Mouse (Mus musculus): ENCODE data around the gene Laptm5. TPM values are rescaled to one million over a fixed set of nuclear protein-coding genes. Genes with fewer than 3 reads are reported as not detected.

The Laptm5 gene
- total and polyA plus RNA-seq, 2 experiments from 2014 or later, result 14.7 to 15.9 TPM

DNA sequence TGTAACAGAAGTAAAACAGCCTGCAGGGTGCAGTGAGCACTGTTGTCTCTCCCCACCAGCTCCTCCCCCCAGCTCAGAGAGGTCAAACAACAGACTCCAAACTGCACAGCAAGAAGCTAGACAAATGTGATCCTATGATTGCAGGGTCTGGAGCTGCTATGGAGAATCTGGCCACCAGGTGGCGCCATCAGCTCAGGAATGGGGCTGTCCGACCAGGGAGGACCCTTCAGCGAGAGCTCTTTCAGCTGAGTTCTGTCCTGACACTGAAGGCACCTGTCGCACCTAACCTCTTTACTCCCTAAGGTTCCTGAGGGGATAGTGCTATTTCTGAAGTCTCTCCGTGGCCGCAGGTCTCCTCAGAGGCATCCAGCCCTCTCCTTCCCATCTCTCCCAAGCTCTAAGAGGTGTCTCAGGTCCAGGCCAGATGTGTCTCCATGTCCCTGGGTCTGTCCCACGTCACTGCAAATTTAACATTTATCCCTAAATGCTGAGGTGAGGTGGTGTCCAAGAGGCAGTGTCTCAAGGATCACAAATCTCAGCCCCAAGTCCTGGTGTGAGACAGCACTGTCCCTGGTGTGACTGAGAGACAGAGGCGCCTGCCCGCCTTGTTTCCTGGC, 47.3 kb downstream of the Laptm5 start:
- ATAC-seq (ENCODE audit: insufficient read depth, low read depth), result peak; percentile 62
- WGBS, result 28% methylated on average over 9 of the region's 9 CpGs

DNA sequence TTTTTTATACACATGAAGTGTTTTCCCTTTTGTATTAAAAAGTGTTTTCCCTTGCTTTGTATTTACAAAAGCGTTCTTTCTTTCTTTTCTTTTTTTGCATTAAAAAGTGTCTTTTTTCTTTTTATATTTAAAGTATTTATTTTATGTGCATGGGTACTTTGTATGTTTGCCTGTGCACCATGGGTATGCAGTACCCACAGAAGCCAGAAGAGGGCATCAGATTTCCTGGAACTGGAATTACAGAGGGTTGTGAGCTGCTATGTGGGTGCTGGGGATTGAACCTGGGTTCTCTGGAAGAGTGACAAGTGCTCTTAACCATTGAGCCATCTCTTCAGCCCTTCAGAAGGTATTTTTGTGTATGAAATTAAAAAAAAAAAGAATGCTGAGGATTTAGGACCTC, 58.4 kb downstream of the Laptm5 start:
- no peak for ATAC-seq (ENCODE audit: insufficient read depth, low read depth)
- DNase-seq (ENCODE audit: low spot score), result no peak
- H3K4me3 ChIP-seq (ENCODE audit: low read depth, low read length), result no peak overlapping the region
- H3K36me3 ChIP-seq (replicated peaks; ENCODE audit: control insufficient read depth, insufficient read depth, low read length), result no peaks in the 10 kb centered on the region
- 0 out of 2 replicates have a peak, but pooled peaks cover 5% of the 10 kb centered on the region for H3K27me3 ChIP-seq (ENCODE audit: control insufficient read depth, insufficient read depth, low read length)
- H3K9me3 ChIP-seq (replicated peaks; ENCODE audit: control insufficient read depth, low read length), result 0 out of 2 replicates have a peak, but pooled peaks cover 5% of the 10 kb centered on the region
- H3K4me1 ChIP-seq (ENCODE audit: control insufficient read depth, insufficient read depth), result peaks cover 4% of the 10 kb centered on the region; the same call in 1 of the 2 replicates
- WGBS, result 94% methylated on average over 1 of the region's 1 CpGs
- H3K4me2 ChIP-seq (ENCODE audit: low read depth, low read length), result no peak overlapping the region
- H3K9ac ChIP-seq (replicated peaks; ENCODE audit: low read depth, low read length), result no peak overlapping the region
- TF ChIP-seq CTCF (IDR thresholded peaks at IDR 0.05; ENCODE audit: low read depth), result no peak
- no peak for TF ChIP-seq EP300 (IDR thresholded peaks at IDR 0.05; ENCODE audit: low read depth)
- H3K27ac ChIP-seq (ENCODE audit: low read depth), result no peak overlapping the region

More for the DNA sequence above, 47.3 kb downstream of the Laptm5 start:
- Histone ChIP-seq H3K27me3 (ENCODE audit: control insufficient read depth, insufficient read depth, low read length) (0 out of 2 replicates have a peak, but pooled peaks cover 7% of the 10 kb centered on the region), H3K4me2 (ENCODE audit: low read depth, low read length) (no peak overlapping the region), H3K27ac (ENCODE audit: low read depth) (no peak overlapping the region), H3K4me1 (ENCODE audit: control insufficient read depth, insufficient read depth) (no peaks in the 10 kb centered on the region), H3K9me3 (replicated peaks; ENCODE audit: control insufficient read depth, low read length) (no peaks in the 10 kb centered on the region), H3K36me3 (replicated peaks; ENCODE audit: control insufficient read depth, insufficient read depth, low read length) (no peaks in the 10 kb centered on the region), H3K4me3 (ENCODE audit: low read depth, low read length) (no peak overlapping the region), H3K9ac (replicated peaks; ENCODE audit: low read depth, low read length) (no peak overlapping the region)
- TF ChIP-seq CTCF (IDR thresholded peaks at IDR 0.05; ENCODE audit: low read depth), result peak; percentile 95
- TF ChIP-seq EP300 (IDR thresholded peaks at IDR 0.05; ENCODE audit: low read depth), result no peak
- DNase-seq (ENCODE audit: low spot score), result peak; percentile 47

DNA sequence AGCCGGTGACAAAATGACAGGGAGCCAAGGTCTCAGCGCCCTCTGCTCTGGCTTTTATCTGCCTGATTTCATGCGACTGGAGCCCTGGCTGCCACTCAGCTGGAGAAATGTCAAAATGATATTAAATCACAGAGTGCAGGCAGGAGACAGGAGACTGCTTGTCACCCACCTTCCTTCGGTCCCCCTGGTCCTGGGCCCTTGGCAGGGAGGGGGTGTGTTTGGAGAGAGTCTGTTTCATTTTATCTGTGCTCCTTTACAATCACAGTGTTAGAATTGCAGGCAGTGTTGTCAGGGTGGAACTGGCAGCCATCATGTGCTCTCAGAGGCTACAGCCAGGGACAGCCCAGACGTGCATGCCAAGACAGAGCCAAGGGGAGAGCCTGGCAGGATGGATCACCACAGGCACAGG, 59.5 kb downstream of the Laptm5 start:
- TF ChIP-seq CTCF (IDR thresholded peaks at IDR 0.05; ENCODE audit: low read depth) (peak; percentile 6; the same call in 1 of the 2 replicates), EP300 (IDR thresholded peaks at IDR 0.05; ENCODE audit: low read depth) (peak; percentile 72; the same call in 1 of the 2 replicates)
- WGBS, result 20% methylated on average over 5 of the region's 5 CpGs
- Histone ChIP-seq H3K27ac (ENCODE audit: low read depth) (peak overlapping the region; percentile 80), H3K4me1 (ENCODE audit: control insufficient read depth, insufficient read depth) (peaks cover 4% of the 10 kb centered on the region; the same call in 1 of the 2 replicates), H3K9ac (replicated peaks; ENCODE audit: low read depth, low read length) (no peak overlapping the region), H3K36me3 (replicated peaks; ENCODE audit: control insufficient read depth, insufficient read depth, low read length) (no peaks in the 10 kb centered on the region), H3K4me2 (ENCODE audit: low read depth, low read length) (peak overlapping the region; percentile 31; the same call in 1 of the 2 replicates), H3K27me3 (ENCODE audit: control insufficient read depth, insufficient read depth, low read length) (no peaks in the 10 kb centered on the region), H3K9me3 (replicated peaks; ENCODE audit: control insufficient read depth, low read length) (0 out of 2 replicates have a peak, but pooled peaks cover 5% of the 10 kb centered on the region), H3K4me3 (ENCODE audit: low read depth, low read length) (no peak overlapping the region)
- peak; percentile 78 for DNase-seq (ENCODE audit: low spot score)
- peak; percentile 92 for ATAC-seq (ENCODE audit: insufficient read depth, low read depth)

DNA sequence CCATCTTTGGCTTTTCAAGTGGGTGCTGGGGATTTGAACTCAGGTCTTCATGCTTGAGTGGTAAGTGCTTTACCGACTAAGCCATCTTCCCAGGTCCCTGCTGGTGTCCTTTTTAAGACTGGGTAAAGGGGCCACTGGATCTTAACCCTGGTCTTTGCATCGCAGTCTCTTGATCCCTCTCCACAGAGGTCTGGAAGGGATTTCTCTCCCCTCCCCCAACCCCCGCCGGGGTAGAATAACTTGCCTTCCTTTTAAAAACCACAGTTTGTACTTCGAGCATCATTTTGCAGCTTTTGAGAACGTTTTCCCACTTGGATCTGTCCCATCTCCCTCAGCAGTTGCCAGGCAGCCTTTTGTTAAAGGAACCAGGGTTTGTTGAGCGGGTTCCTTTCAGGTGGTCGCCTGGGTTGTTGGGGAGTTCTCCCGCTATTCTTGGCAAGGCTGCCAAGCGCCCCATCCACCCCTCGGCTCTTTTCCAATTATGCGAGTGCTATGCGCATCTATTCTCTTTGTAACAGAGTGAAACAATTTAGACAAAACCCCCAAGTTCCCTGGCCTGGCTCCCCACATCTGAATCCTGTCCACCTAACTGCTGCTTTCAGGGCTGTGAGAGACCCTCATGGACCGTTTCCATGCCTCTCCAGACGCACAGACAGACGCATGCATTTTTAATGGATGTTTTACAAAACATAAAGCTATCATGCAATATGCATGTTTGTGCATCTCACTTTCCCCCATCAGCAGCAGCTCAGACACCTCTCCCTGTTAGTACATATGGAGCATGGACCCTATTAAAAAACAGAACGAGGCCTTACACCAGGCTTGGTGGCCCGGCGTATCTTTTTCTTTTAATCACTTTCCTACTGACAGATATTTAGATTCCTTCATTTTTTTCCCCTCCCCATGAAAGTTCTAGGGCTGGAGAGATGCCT, 60.7 kb downstream of the Laptm5 start:
- Histone ChIP-seq H3K27ac (ENCODE audit: low read depth) (no peak overlapping the region), H3K4me2 (ENCODE audit: low read depth, low read length) (no peak overlapping the region), H3K4me3 (ENCODE audit: low read depth, low read length) (no peak overlapping the region), H3K9ac (replicated peaks; ENCODE audit: low read depth, low read length) (no peak overlapping the region), H3K9me3 (replicated peaks; ENCODE audit: control insufficient read depth, low read length) (0 out of 2 replicates have a peak, but pooled peaks cover 5% of the 10 kb centered on the region), H3K4me1 (ENCODE audit: control insufficient read depth, insufficient read depth) (peaks cover 4% of the 10 kb centered on the region; the same call in 1 of the 2 replicates), H3K27me3 (ENCODE audit: control insufficient read depth, insufficient read depth, low read length) (0 out of 2 replicates have a peak, but pooled peaks cover 7% of the 10 kb centered on the region), H3K36me3 (replicated peaks; ENCODE audit: control insufficient read depth, insufficient read depth, low read length) (no peaks in the 10 kb centered on the region)
- no peak for ATAC-seq (ENCODE audit: insufficient read depth, low read depth)
- DNase-seq (ENCODE audit: low spot score), result no peak
- WGBS, result 76% methylated on average over 19 of the region's 19 CpGs
- TF ChIP-seq EP300 (IDR thresholded peaks at IDR 0.05; ENCODE audit: low read depth), result no peak
- no peak for TF ChIP-seq CTCF (IDR thresholded peaks at IDR 0.05; ENCODE audit: low read depth)

DNA sequence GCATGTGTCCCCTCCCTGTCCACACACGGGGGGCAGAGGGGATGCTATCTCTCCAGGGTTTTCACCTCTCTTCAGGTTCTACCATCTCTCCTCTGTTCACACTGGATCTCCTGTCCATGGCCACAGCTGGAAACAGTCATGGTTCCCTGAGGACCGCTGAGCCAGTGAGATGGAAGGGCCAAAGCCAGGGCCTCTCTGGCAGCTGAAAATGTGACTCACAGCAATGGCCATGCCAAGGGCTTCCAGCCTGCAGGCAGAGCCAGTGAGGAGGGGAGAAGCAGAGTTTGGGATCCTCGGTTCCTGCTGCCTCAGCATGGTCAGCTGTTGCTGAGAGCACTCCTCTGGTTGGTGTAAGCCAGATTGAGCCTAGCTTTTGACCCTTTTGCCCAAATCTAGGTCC, 66.1 kb downstream of the Laptm5 start:
- DNase-seq (ENCODE audit: low spot score) (peak; percentile 7), ATAC-seq (ENCODE audit: insufficient read depth, low read depth) (peak; percentile 30; the same call in 1 of the 2 replicates)
- Histone ChIP-seq H3K27me3 (ENCODE audit: control insufficient read depth, insufficient read depth, low read length) (0 out of 2 replicates have a peak, but pooled peaks cover 7% of the 10 kb centered on the region), H3K36me3 (replicated peaks; ENCODE audit: control insufficient read depth, insufficient read depth, low read length) (no peaks in the 10 kb centered on the region), H3K4me1 (ENCODE audit: control insufficient read depth, insufficient read depth) (no peaks in the 10 kb centered on the region), H3K9ac (replicated peaks; ENCODE audit: low read depth, low read length) (no peak overlapping the region), H3K4me3 (ENCODE audit: low read depth, low read length) (no peak overlapping the region), H3K4me2 (ENCODE audit: low read depth, low read length) (no peak overlapping the region), H3K27ac (ENCODE audit: low read depth) (no peak overlapping the region), H3K9me3 (replicated peaks; ENCODE audit: control insufficient read depth, low read length) (no peaks in the 10 kb centered on the region)
- 34% methylated on average over 3 of the region's 3 CpGs for WGBS
- TF ChIP-seq EP300 (IDR thresholded peaks at IDR 0.05; ENCODE audit: low read depth) (no peak), CTCF (IDR thresholded peaks at IDR 0.05; ENCODE audit: low read depth) (no peak)

Data from heart, postnatal 0 days (tissue).